Mouse (Mus musculus) forelimb bud, embryonic 11.5 days (tissue): ENCODE results near the gene Ufd1.

Source experiments
- DNase-seq: peaks from one replicate; pipeline ENCODE4 v3.0.0-alpha.2; 2012; ENCODE audit warnings: low read depth, low spot score

Gene Ufd1

DNA sequence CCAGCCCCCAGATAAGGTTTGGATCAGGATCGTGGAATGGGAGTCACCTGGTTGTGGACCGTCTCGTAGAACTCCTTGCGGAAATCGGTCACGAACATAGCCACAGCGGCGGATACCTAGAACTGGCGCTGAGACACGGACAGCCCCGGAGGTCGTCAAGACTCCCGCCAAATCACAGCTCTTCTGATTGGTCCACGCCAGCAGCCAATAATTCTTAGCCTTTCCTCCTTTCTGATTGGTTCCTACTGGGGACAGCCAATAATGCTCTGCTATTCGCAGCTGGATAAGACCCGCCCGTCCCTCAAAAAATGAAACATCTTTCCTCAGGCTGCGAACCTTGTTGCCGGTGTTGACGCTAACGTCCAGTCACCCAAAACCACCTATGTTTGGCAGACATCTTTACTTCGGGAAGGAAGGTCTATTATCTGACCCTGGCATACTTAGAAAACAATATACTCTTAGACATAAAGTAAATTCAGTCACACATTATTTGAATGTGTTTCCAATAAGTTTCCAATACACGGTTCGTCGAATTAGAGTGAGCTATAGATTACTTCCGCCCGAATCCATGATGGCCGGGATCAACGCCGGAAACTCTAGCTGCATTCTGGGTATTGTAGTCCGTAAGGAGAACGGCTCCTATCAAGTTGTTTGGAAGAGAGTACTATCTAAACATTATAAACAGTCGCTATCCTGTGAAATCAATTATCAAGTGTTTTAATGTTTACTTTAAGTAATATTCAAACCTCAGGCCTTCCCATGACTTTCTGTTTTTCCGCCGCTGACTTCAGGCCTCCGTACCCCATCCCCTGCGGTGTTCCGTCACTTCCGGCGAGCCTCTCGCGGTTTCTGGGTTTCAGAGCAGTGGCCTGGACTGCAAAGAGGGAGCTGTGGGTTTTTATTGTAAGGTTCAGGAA, at the start of gene Ufd1, which contains the start of gene Cdc45:
TSS of gene Ufd1 (plus strand) at position 312 of the 917 bp plus-strand sequence.
TSS of gene Cdc45 (minus strand) at position 520 of the 917 bp plus-strand sequence.
- peak; percentile 95 for DNase-seq

DNA sequence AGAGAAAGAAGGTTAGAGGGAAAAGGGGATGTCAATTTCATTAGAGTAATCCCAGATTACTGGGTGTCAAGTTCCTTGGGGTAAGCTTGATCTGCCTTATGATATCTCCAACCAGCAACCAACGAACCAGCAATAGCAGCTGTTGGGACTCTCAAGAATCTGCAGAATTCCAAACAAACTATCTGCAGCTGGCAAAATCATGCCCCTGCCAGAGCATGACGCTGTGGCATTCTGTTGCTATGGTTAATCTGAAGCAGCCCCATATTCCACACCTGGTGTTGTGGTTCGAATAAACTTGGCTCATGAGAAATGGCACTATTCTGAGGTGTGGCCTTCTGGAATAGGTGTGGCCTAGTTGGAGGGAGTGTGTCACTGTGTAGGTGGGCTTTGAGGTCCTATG, 48.6 kb upstream of the Ufd1 start:
- no peak for DNase-seq

DNA sequence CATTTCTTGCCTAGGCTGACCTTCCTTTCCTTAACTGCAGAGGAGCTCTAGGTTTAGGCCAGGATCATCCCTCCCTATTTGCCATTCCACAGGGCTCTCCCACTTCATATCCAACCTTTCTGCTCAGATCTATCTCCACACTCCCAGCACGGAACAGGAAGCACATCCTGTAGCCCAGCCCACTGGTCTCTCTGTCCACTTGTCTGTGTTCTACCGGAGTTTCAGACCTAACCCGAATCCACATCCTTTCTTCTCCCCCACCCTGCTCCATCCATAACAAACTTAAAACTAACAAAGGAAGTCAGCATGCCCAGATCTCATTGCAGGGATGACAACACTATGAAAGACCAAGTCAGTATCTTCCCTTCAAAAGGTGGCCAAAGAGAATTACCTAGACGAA, 45.2 kb upstream of the Ufd1 start:
- DNase-seq, result no peak

DNA sequence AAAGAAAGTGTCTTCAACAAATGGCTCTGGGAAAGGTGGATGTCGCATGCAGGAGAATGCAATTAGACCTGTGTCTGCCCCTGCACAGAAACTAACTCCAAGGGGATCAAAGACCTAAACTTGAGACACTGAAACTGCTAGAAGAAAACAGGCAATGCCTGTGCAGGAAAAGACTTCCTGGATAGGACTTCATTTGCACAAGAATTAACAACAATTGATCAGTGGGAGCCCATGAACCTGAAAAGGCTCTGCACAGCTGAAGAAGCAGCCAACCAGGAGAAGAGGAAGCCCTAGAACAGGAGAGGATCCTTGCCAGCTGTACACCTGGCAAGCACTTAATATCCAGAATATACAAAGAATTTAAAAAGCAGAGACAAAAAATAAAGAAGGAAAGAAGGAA, 42.1 kb upstream of the Ufd1 start:
- no peak for DNase-seq

DNA sequence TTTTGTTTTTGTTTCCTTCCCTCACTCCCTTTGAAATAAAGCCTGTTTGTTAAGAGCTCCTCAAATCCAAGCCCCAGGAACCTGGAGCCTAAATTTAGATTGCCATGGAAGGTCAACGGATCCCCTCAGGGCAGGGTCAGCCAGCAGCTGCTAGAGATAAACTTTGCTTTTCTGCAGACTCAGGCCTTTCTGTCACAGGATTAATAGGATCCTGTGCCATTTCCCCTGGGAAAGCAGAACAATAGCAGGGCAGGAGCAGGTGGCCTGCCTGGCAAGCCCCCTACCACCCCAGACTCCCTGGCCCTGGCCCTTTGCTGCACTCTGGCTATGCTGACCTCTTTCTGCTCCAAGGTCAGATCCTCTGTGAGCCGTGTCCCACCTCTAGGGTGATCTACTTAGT, 37.6 kb upstream of the Ufd1 start:
- no peak for DNase-seq

DNA sequence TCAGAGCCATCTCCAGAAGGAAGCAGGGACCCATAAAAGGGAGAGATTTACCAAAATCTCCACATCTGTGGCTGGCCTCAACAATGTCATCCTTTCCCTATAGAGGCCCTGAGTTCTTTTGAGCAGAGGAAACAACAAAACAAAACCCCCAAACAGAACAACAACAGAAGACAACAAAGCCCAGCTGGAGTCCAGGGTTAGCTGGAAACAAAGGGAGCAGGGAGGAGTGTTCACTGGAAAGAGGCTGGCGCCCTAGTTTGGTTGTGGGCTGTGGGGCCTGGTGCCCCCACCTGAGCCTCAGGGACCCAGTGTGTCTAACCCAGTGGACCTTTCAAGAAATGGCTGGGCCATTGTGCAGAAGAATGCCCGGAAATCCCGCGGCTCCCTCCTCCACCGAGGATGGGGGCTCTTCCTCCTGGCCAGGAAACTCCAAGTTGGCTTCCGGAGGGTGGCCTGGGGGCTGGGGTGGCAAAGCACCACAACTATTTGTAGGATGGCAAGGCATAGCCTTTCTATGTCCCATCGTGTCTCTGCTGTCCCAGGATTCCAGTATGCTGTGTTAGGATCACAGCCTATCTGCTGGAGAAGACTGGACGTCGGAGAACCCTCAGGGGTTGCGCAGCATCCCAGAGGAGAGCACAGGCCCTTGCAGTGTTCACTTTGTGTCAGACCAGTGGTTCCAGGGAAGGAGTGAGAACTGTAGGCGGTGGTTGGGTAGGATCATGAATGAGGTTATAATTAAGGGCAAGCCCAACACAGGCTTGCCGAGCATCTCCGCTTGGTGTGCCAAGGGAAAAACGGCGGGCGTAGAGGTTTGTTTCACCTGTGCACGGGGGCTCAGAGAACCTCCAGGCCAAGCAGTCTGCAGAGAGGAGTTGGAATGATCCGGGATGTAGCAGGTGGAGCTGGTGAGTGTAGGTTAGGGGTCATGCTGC, 35.7 kb upstream of the Ufd1 start:
- no peak for DNase-seq

DNA sequence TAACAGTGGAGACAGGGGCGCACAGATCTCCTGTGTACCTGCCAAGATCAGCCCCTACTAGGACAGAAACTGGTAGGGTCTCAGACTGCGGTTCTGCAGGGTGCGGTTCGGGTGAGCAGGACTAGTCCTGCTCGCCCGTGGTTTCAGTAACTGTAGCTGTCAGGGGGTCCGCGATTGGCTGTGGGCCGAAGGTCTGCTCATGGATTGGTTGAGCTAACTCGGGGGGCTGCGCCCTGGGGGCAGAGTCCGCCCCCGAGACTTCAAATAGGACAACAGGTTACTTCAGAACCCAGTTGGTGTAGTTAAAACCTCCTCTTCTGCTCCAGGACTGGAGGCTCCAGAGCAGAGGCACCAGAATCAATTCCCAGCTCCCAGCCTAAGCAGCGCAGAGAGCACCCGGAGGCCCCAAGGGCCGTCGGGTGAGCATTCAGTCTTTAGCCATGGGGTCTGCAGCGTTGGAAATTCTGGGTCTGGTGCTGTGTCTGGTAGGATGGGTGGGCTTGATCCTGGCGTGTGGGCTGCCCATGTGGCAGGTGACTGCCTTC, 35.0 kb upstream of the Ufd1 start, which contains the start of gene Cldn5:
TSS of gene Cldn5 (plus strand) at position 292 of the 545 bp plus-strand sequence.
- DNase-seq, result peak; percentile 54

DNA sequence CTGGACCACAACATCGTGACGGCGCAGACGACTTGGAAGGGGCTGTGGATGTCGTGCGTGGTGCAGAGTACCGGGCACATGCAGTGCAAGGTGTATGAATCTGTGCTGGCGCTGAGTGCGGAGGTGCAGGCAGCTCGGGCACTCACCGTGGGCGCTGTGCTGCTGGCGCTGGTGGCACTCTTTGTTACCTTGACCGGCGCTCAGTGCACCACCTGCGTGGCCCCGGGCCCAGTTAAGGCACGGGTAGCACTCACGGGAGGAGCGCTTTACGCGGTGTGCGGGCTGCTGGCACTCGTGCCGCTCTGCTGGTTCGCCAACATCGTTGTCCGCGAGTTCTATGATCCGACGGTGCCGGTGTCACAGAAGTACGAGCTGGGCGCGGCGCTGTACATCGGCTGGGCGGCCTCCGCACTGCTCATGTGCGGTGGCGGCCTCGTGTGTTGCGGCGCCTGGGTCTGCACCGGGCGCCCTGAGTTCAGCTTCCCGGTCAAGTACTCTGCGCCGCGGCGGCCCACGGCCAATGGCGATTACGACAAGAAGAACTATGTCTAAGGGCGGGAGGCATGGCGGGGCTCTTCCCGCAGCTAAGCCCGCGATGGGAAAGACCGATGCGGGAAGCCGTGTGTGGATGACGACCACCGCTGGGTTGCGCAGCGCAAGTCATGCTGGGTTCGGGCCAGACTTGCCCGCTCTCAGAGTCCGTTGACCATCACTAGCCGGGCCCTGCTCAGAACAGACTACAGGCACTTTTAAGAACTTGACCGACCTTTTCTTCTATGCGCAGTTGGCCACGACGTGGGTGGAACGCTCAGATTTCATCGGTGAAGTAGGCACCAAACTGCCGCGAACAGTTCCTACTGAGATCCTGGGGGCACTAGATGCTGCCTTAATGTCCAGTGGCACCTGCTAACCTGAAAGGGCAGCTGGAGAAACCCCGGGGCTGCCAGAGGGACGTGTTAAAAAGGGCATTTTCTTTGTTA, 34.2 kb upstream of the Ufd1 start:
- DNase-seq, result no peak

DNA sequence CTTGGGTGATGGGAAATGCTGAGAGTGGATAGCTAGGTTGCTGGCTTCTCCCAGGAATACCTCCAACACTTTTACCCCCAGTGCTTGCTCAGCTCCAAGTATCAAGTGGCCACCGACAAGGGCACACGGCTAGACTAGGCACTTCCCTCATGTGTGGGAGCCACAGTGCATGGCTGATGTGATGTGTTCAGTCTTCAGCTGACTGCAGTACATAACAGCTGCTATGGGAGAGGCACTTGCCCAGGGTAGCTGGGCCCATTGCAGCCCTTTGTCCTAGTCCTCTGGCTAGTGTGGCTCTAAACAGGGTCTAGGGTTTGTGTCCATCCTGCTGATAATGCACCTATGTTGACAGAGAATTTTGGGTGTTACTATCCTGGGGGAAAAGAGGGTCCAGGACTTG, 33.1 kb upstream of the Ufd1 start:
- no peak for DNase-seq

DNA sequence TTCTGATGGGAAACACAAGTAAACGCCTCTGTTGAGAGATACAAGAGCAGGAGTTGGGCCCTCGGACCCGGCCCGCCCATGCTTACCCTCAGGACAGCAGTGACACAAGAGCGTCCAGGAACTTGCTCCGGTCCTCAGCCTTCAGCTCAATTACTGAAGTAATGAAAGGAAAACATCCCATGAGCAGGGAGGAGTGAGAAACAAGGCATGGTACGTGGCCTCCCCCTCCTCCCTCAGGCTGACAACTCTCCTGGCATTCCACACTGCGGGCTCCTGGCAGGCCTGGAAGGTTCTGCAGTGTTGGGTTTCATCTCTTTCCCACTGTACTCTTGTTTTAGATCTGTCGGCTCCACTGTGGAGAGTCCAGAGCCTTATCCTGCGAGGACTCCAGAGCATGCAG, 29.8 kb upstream of the Ufd1 start:
- no peak for DNase-seq

DNA sequence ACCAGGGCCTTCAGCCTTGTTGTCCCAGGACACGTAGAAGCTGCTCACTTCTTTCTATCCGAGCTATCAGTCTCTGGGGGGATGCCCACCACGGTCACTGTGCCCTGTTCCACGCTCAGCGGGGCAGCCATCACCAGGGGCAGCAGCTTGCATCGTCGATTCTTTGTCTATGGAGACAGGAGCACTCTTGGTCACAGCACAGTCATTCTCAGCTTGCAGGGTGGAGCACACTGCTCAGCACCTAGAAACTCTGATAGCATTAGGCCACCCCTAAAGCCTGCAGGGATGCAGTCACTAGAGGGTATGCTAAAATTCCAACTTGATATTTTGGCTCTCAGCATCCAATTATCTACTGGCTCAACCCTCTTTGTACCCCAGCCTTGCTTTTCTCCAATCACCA, 26.6 kb upstream of the Ufd1 start:
- no peak for DNase-seq

DNA sequence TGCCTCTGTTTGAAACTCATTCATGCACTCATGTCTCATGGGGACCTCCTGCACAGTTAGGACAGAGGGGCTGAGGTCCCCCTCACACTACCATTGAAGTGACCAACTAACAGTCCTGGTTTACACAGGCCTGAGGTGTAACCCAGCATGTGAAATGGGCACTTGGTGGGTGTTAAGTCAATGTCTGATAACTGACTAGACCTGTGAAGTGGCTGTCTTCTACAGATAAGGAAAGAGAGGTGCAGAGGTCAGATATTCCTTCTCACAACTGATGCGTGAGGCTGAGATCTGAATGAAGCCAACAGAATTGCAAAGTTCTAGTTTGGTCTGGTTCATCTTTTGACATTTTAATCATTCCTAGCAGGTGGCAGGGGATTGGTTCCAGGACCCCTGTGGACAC, 26.1 kb upstream of the Ufd1 start:
- no peak for DNase-seq

DNA sequence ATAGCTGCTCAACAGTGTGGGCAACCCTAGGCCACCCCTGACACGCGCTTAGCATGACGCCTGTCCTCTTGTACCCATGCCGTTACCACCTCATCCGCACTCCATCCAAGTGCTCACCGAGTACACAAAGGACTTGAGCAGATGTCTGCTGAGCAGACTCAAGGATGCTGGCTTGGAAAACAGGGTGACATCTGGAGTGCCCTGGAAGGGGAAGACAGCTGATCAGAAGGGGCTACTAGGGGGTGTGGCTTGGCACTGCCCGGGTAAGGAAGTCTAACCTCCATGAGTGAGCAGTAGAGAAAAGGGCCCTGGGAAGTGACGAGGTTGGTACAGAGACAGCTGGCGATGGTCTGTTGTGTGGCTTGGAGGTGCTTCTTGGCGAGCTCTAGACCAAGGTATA, 24.9 kb upstream of the Ufd1 start:
- no peak for DNase-seq

DNA sequence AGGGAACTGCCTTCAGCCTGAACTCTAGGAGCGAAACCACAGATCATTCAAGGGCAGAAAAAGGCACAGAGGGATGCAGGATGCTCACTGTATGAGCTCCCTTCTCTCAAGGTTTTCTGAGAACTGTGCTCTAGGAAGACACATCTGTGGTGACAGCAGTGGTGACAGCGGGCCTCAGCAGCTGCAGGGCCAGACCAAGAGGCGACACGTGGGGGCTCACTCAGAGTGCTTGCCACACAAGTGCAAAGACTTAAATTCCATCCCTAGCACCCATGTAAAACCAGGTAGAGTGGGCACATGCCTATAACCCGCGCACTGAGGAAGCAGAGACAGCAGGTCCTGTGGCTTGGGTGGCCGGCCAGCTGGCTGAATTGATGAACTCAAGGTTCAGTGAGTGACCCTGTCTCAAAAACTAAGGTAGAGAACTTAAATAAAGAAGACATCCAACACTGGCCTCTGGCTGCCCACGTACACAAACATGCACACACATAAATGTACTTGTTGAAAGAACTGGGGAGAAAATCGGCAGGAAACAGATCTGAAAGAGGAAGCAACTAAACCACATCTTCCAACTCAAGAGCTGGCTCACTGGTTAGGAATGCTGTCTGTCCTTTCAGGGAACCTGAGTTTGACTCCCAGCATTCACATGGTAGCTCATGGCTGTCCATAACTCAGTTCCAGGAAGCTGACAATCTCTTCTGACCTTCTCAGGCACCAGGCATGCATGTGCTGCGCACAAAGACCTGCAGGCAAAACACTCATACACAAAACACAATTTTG, 22.8 kb upstream of the Ufd1 start:
- no peak for DNase-seq

DNA sequence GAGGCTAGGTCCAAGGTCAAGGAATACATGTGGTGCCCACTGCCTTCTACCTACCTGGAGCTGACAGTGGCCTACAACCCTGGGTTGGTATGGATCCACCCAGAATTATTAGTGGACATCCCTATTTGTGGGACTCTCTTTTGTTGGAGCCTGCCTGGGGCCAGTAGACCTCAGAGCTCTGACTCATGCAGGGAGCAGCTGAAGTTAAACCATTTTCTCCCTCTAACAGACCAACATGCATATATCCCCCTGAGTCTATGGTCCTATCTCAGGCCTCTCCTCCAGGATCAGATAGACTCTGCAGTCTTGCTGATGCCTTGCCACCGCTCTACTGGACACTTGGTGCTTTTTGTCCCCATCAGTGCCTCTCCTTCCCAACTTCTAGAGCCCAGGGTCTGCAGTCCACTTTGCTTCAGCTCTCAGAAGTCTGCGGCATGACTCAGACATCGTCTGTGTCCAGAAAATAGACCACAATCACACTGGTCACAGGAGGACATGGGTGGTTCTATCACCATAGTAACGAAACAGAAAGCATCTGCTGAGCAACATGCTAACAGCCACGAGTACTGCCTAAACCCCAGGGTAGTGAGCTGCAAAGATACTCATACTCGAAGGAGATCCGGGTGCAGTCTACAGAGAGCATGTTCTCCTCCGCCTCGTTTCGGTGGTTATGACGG, 16.2 kb upstream of the Ufd1 start:
- DNase-seq, result no peak

DNA sequence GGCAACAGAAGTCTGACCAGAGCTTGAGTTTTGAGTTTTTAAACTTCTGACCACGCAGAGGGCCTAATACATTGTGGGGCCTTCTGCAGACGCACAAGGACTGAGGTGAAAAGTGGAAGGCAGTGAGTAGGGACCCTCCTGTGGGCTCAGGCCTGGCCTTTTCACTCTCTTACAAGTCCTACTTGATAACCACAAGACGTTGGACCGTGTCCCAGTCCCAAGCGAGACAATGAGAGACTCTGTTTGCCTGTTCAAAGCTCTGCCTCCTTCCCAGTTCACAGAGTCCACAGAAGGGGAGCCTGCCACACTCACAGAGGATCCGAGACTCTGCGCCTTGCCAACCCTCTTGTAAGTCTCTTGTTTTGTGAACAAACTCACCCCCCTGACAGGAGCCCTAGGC, 14.9 kb upstream of the Ufd1 start:
- DNase-seq, result no peak

DNA sequence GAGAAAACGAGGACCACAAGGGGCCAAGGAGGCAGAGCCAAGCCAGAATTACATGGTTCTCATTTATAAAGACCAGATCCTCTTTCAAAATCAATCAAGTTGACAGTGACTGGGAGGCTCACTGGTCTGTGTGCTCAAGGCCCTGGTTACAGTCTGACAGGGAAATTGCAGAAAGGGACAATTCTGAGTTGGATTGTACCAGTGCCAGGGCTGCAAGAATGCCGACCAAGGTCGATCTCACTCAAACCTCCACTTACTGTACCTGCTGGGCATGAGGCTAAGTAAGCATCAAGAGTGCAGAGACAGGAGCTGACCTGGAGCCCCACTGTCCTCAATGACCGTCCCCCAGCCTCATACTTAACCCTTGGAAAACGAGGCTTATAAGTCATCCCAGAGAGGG, 13.4 kb upstream of the Ufd1 start:
- no peak for DNase-seq

DNA sequence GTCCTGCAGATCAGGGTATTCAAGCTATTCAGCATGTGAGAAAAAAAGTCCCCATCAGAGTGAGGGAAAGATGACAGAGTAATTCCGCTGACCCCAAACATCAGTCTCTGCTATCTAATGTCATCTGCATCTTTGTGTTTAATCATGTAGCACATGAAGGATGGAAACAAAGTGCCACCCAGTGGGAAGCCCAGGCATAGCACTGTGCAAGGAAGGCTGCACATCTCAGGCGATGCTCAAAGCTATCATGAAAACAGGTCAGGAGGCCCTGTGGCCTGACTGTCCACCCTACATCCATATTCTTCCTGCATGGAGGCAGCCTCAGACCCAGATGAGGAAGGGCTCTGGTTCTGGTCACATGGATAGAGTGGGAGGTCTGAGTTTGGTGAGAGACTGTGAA, 12.7 kb upstream of the Ufd1 start:
- DNase-seq, result peak; percentile 14

DNA sequence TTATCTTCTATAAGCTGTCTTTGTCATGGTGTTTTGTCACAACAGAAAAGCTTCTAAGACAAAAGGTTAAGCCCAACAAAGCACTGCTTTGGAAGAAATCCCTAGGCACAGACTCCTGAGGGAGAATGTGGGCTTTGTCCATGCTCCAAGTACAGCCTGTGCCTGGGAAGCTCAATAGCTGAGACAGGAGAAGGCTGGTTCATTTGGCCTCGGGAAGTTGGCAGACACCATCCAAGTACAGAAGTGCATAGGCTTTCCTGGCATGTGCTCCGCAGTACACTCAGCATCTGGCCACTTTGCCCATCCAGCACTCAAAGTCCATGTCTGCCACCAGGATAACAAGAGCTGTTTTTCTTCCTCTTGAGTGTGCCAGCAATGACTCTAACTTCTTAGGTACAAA, 5.8 kb upstream of the Ufd1 start:
- no peak for DNase-seq

DNA sequence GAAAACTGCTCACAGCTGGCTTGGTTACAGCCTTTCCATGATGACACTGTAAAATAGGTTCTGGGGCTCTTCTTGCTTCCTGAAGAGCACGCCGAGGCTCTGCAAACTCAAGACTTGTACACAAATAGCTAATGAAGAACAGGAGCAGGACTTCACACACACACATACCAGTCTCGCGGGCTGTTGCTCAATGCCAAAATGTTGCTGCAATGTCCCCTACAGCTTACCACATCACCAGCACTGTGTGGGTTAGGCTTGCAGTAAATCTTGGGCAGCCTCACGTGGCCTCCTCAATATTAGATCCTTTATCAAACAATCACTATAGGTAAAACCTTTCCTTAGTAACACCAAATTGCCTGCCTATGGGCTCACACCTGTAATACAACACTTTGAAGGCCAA, 2.6 kb upstream of the Ufd1 start:
- no peak for DNase-seq
